Mouse (Mus musculus): Measurements from ENCODE around the gene Tbcb. TPM values are rescaled to one million over a fixed set of nuclear protein-coding genes. Genes with fewer than 3 reads are reported as not detected.

Gene Tbcb
- polyA plus RNA-seq, 1 experiment from 2014 or later = 126 TPM

DNA sequence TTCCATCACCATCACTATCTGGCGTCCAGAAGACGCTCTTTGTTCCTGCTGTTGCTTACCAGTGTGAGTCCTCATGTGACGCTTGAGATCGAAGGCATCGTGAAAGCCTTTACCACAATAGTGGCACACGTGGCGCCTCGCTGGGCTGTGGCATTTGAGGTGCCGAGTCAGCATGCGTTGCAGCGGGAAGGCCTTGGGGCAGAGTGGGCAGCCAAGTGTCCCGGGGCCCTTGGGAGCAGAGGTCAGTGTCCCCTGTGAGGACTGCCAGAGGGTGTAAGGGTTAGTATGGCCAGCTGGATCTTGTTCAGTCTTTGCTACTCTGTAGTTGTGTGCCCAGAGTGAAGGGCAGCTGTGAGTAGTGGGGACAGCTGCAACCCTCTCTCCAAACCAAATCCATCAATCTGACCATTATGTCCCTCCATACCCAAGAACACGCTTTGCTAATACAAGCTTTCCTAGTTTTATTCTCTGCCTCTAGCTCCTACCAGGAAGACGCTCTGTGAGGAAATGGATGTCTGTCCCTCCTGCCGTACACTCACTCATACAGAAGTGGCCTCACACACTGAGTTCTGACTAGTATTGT, 2.3 kb upstream of the Tbcb start:
- WGBS = 93% methylated on average over 15 of the region's 15 CpGs
- no peak for ATAC-seq (replicated peaks; ENCODE audit: low FRiP score)
- H3K9ac ChIP-seq (ENCODE audit: low read depth, low read length) = no peak overlapping the region

GRCm38 (mm10) chr7:30233387-30233786, 1.3 kb upstream of the Tbcb start:
- Histone ChIP-seq H3K4me1 (replicated peaks; ENCODE audit: control insufficient read depth, insufficient read depth, low read length) (peaks cover 5% of the 10 kb centered on the region), H3K9ac (ENCODE audit: low read depth, low read length) (no peak overlapping the region), H3K4me3 (ENCODE audit: low read depth, low read length) (peak overlapping the region; percentile 79), H3K27me3 (replicated peaks; ENCODE audit: control insufficient read depth, insufficient read depth, low read length) (no peaks in the 10 kb centered on the region), H3K9me3 (ENCODE audit: control insufficient read depth, low read length) (no peaks in the 10 kb centered on the region), H3K27ac (ENCODE audit: low read depth, low read length) (no peak overlapping the region), H3K36me3 (ENCODE audit: control insufficient read depth, insufficient read depth, low read length) (no peaks in the 10 kb centered on the region), H3K4me2 (peak overlapping the region; percentile 68; the same call in 1 of the 2 replicates)
- DNase-seq (ENCODE audit: low spot score) = no peak
- ATAC-seq (replicated peaks; ENCODE audit: low FRiP score) = no peak
- WGBS = 83% methylated on average over 20 of the region's 20 CpGs

More for the DNA sequence above, 2.3 kb upstream of the Tbcb start:
- Histone ChIP-seq H3K27me3 (replicated peaks; ENCODE audit: control insufficient read depth, insufficient read depth, low read length) (no peaks in the 10 kb centered on the region), H3K9me3 (ENCODE audit: control insufficient read depth, low read length) (no peaks in the 10 kb centered on the region), H3K36me3 (ENCODE audit: control insufficient read depth, insufficient read depth, low read length) (no peaks in the 10 kb centered on the region), H3K4me3 (ENCODE audit: low read depth, low read length) (no peak overlapping the region), H3K27ac (ENCODE audit: low read depth, low read length) (no peak overlapping the region), H3K4me2 (no peak overlapping the region), H3K4me1 (replicated peaks; ENCODE audit: control insufficient read depth, insufficient read depth, low read length) (peaks cover 5% of the 10 kb centered on the region)
- DNase-seq (ENCODE audit: low spot score) = no peak

DNA sequence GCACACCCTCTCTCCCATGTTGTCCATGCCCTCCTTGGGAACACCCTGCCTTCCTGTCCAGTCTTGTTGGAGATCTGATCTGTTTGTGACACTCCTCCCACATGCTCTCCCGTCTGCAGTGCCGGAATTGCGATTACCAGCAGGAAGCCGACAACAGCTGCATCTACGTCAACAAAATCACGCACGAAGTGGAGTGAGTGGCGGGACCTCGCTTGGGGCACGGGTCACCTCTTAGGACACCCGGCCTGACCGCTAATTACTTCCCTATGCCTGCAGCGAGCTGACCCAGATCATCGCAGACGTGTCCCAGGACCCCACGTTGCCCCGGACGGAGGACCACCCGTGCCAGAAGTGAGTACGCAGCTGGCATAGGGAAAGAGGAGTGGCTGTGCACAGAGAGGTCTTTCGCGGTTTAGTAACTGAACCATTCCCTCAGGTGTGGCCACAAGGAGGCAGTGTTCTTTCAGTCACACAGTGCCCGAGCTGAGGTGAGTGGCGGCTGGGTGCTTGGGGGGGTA, 618 bp upstream of the Tbcb start:
- Histone ChIP-seq H3K27ac (ENCODE audit: low read depth, low read length) (peak overlapping the region; percentile 96; the same call in 1 of the 2 replicates), H3K9me3 (ENCODE audit: control insufficient read depth, low read length) (no peaks in the 10 kb centered on the region), H3K4me1 (replicated peaks; ENCODE audit: control insufficient read depth, insufficient read depth, low read length) (peaks cover 5% of the 10 kb centered on the region), H3K9ac (ENCODE audit: low read depth, low read length) (peak overlapping the region; percentile 81), H3K27me3 (replicated peaks; ENCODE audit: control insufficient read depth, insufficient read depth, low read length) (no peaks in the 10 kb centered on the region), H3K4me3 (ENCODE audit: low read depth, low read length) (peak overlapping the region; percentile 79), H3K4me2 (peak overlapping the region; percentile 68), H3K36me3 (ENCODE audit: control insufficient read depth, insufficient read depth, low read length) (no peaks in the 10 kb centered on the region)
- ATAC-seq (replicated peaks; ENCODE audit: low FRiP score) (peak; percentile 43), DNase-seq (ENCODE audit: low spot score) (peak; percentile 63)
- WGBS = 5% methylated on average over 24 of the region's 24 CpGs

GRCm38 (mm10) chr7:30231328-30231668, 774 bp downstream of the Tbcb start:
- no peak for DNase-seq (ENCODE audit: low spot score)
- Histone ChIP-seq H3K4me2 (peak overlapping the region; percentile 68), H3K4me1 (replicated peaks; ENCODE audit: control insufficient read depth, insufficient read depth, low read length) (peaks cover 5% of the 10 kb centered on the region), H3K27me3 (replicated peaks; ENCODE audit: control insufficient read depth, insufficient read depth, low read length) (no peaks in the 10 kb centered on the region), H3K9me3 (ENCODE audit: control insufficient read depth, low read length) (no peaks in the 10 kb centered on the region), H3K36me3 (ENCODE audit: control insufficient read depth, insufficient read depth, low read length) (peaks cover 6% of the 10 kb centered on the region; the same call in 1 of the 2 replicates), H3K4me3 (ENCODE audit: low read depth, low read length) (peak overlapping the region; percentile 79), H3K9ac (ENCODE audit: low read depth, low read length) (peak overlapping the region; percentile 62), H3K27ac (ENCODE audit: low read depth, low read length) (no peak overlapping the region)
- under 1% methylated on average over 16 of the region's 16 CpGs for WGBS
- peak; percentile 42; the same call in 1 of the 2 replicates for ATAC-seq (replicated peaks; ENCODE audit: low FRiP score)

DNA sequence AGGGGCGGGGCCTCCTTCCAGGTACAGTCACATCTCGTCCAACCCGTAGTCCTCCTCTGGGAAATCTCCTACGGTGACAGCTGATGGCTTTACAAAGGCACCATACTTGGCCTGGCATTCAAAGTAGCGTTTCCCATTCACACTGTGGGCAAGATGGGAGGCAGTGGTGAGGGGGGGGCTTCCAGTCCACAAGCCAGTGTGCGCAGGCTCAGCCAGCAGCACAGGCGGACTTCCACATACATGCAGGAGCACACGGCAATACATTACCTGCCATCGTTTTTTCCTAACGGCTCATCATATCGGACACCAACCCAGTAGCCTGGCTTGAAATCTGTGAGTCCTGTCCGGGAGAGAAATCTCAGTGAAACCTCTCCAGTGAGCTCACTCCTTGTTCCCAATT, 7.9 kb downstream of the Tbcb start:
- no peak overlapping the region for H3K4me2 ChIP-seq
- DNase-seq (ENCODE audit: low spot score) (no peak), ATAC-seq (replicated peaks; ENCODE audit: low FRiP score) (no peak)
- H3K27me3 ChIP-seq (replicated peaks; ENCODE audit: control insufficient read depth, insufficient read depth, low read length) = no peaks in the 10 kb centered on the region
- H3K4me1 ChIP-seq (replicated peaks; ENCODE audit: control insufficient read depth, insufficient read depth, low read length) = peaks cover 4% of the 10 kb centered on the region; the same call in 1 of the 2 replicates
- 91% methylated on average over 12 of the region's 12 CpGs for WGBS
- H3K4me3 ChIP-seq (ENCODE audit: low read depth, low read length) = no peak overlapping the region
- no peak overlapping the region for H3K9ac ChIP-seq (ENCODE audit: low read depth, low read length)
- peaks cover 23% of the 10 kb centered on the region for H3K36me3 ChIP-seq (ENCODE audit: control insufficient read depth, insufficient read depth, low read length)
- no peaks in the 10 kb centered on the region for H3K9me3 ChIP-seq (ENCODE audit: control insufficient read depth, low read length)
- no peak overlapping the region for H3K27ac ChIP-seq (ENCODE audit: low read depth, low read length)

DNA sequence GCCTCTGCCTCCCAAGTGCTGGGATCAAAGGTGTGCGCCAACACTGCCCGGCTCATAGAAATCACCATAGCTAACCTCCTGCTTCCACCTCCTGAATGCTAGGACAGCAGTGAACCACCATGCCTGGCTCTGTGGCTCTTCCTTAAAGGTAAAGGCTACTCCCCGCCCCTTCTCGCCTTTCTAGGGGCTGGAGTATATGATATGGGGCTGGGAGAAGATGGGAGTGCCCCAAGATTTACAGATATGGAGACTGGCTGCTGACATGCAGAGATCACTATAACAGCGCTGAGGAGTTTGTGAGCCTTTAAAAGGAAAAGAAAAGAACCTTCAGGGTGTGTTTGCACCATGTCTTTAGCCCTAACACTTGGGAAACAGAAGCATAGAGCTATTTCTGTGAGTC, 9.9 kb downstream of the Tbcb start:
- Histone ChIP-seq H3K36me3 (ENCODE audit: control insufficient read depth, insufficient read depth, low read length) (peaks cover 23% of the 10 kb centered on the region), H3K27me3 (replicated peaks; ENCODE audit: control insufficient read depth, insufficient read depth, low read length) (no peaks in the 10 kb centered on the region), H3K27ac (ENCODE audit: low read depth, low read length) (no peak overlapping the region), H3K9ac (ENCODE audit: low read depth, low read length) (no peak overlapping the region), H3K9me3 (ENCODE audit: control insufficient read depth, low read length) (no peaks in the 10 kb centered on the region), H3K4me2 (no peak overlapping the region), H3K4me3 (ENCODE audit: low read depth, low read length) (no peak overlapping the region), H3K4me1 (replicated peaks; ENCODE audit: control insufficient read depth, insufficient read depth, low read length) (peaks cover 7% of the 10 kb centered on the region; the same call in 1 of the 2 replicates)
- ATAC-seq (replicated peaks; ENCODE audit: low FRiP score) (peak; percentile 40; the same call in 1 of the 2 replicates), DNase-seq (ENCODE audit: low spot score) (no peak)
- 82% methylated on average over 5 of the region's 5 CpGs for WGBS

DNA sequence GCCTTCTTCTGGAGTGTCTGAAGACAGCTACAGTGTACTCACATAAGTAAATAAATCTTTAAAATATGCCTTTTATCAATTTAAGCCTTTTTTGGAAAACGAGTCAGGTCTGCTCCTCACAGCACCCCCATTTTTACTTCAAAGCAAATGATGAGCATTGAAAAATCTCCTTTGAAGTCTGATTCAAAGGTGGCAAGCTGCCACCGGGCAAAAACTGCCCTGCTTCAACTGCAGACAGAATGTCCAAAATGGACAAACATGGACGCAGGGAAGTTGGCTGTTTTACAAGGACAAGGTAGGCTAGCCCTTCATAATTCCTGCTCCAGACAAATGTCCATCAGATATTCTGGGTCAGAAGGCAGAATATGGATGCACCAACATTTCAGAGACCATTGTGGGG, 10.6 kb downstream of the Tbcb start:
- ATAC-seq (replicated peaks; ENCODE audit: low FRiP score) = no peak
- Histone ChIP-seq H3K9me3 (ENCODE audit: control insufficient read depth, low read length) (no peaks in the 10 kb centered on the region), H3K27ac (ENCODE audit: low read depth, low read length) (no peak overlapping the region), H3K4me3 (ENCODE audit: low read depth, low read length) (no peak overlapping the region), H3K4me2 (no peak overlapping the region), H3K9ac (ENCODE audit: low read depth, low read length) (no peak overlapping the region), H3K4me1 (replicated peaks; ENCODE audit: control insufficient read depth, insufficient read depth, low read length) (peaks cover 7% of the 10 kb centered on the region; the same call in 1 of the 2 replicates), H3K27me3 (replicated peaks; ENCODE audit: control insufficient read depth, insufficient read depth, low read length) (no peaks in the 10 kb centered on the region), H3K36me3 (ENCODE audit: control insufficient read depth, insufficient read depth, low read length) (peaks cover 19% of the 10 kb centered on the region)
- WGBS = 85% methylated on average over 3 of the region's 3 CpGs
- DNase-seq (ENCODE audit: low spot score) = no peak

DNA sequence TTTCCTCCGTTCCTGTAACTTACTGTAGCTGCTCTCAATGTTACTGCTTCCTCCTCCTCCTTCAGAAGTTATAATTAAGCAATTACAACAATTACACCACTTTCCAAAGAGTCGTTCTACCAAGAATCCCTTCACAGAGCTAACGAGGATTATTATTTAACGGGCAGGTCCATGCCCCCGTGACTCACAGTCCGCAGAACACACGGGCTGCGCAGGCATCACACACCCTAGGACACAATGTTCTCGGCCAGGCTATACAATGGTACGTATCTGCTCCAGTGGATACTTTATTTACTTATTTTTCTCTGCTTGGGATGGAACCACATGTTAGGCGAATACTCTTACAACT, 12.1 kb downstream of the Tbcb start:
- Histone ChIP-seq H3K4me3 (ENCODE audit: low read depth, low read length) (peak overlapping the region; percentile 54), H3K4me2 (peak overlapping the region; percentile 95), H3K9me3 (ENCODE audit: control insufficient read depth, low read length) (no peaks in the 10 kb centered on the region), H3K27ac (ENCODE audit: low read depth, low read length) (no peak overlapping the region; the same call in 1 of the 2 replicates), H3K27me3 (replicated peaks; ENCODE audit: control insufficient read depth, insufficient read depth, low read length) (no peaks in the 10 kb centered on the region), H3K4me1 (replicated peaks; ENCODE audit: control insufficient read depth, insufficient read depth, low read length) (peaks cover 7% of the 10 kb centered on the region; the same call in 1 of the 2 replicates), H3K9ac (ENCODE audit: low read depth, low read length) (peak overlapping the region; percentile 68), H3K36me3 (ENCODE audit: control insufficient read depth, insufficient read depth, low read length) (peaks cover 11% of the 10 kb centered on the region)
- no peak for ATAC-seq (replicated peaks; ENCODE audit: low FRiP score)
- DNase-seq (ENCODE audit: low spot score) = no peak
- WGBS = 26% methylated on average over 11 of the region's 11 CpGs

Measured in liver, embryonic 11.5 days (tissue).